Mouse (Mus musculus) regulatory T cell (primary cell): ENCODE results near the gene Grap2.

Experiments
- in situ Hi-C: fragments of 300-600 bp; cut with MboI, MseI; formaldehyde crosslinking; loops from one replicate; pipeline ENCODE4 v1.15.1; 2025; ENCODE audit warnings: high pct_unique_total_duplicates

The Grap2 gene

DNA sequence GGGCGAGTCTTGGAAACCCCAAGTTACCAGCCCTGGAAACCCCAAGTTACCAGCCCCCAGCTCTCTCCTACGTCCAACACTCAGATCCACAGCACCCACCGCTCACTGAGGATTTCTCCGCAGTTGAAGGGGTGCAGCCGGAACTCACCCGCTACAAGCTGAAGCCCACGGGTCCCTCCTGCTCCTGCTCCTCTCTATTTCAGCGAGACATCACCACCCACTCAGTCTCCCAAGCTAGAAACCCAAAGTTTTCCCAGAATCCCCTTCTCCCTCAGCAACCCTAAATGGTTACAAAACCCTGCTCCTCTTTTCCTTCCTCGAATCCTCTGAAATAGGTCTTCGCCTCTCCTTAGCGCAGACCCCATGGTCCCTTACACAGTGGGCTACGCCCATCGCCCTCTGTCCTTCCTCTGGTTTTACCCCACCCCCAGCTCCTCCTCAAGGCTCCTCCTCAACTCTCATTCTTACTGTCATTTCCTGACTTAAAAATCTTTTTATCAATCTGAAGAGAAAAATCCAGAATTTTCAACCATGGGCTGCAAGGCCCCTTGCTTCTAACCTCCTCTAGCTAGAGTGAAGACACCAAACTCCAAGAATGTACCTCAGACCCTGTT, 60.0 kb downstream of the Grap2 start:
- in situ Hi-C loops, result no loop called here

DNA sequence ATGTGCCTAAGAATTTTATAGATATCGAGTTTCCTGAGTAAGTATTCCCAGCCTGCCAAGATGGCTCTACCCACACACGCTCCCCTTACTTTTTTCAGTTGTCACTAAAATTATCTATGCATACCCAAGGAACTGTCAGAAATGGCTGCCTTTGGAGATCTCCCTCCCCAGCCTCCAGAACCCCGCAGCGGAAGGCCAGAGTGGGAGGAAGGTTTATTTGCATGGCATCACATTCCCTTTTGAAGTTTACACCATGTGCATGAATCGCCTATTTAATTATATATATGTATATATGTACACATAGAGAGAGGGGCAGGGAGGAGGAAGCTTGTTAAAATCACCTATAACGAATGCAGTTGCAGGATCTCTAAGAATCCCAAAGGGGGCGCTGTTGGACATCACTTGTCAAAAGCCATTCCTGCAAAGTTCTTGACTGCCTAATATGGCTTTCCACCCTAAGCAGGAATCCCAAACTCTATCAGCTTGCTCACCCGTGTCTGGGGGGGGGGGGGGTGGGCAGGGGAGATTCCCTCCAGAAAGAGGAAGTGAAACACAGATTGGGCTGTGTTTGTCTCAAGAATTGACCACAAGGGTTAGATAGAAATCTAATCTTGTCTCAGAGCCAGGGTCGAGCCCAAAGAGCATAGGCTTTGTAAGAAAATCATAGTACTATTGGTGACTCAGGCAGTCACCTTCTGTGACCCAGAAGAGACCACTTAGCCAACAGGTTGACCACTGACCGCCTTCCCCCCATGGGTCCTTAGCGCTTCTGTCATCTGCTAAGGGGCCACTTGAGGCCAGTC, 62.2 kb downstream of the Grap2 start:
- in situ Hi-C loops, result no loop called here

DNA sequence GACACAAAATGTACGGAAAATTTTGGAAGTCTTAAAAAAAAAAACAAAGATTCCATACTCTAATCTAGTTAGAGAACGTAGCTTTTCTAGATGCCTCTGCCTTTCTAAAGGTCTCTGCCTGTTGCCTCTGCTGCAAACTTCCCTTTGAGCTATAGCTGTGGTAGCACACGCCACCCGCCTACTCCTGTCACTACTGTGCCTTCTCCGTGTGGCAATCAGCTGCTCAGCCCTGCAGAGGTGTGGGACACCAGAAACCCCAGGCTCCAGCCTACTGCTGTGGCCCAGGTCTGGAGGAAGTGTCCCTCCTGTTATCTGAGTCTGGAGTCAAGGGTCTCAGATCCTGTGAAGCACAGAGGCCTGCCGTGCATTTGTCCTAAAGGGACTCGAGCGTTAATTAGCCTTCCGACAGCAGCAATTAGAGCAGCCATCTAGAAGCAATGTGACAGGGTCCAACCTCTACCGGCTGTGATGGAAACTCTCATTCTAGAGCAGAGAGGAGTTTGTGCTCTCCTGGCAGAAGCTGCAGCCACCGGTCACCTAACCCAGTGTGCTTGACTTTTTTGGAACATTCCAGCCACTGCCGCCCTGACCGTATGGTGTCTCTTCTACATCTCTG, 64.5 kb downstream of the Grap2 start:
- in situ Hi-C loops, result no loop called here

DNA sequence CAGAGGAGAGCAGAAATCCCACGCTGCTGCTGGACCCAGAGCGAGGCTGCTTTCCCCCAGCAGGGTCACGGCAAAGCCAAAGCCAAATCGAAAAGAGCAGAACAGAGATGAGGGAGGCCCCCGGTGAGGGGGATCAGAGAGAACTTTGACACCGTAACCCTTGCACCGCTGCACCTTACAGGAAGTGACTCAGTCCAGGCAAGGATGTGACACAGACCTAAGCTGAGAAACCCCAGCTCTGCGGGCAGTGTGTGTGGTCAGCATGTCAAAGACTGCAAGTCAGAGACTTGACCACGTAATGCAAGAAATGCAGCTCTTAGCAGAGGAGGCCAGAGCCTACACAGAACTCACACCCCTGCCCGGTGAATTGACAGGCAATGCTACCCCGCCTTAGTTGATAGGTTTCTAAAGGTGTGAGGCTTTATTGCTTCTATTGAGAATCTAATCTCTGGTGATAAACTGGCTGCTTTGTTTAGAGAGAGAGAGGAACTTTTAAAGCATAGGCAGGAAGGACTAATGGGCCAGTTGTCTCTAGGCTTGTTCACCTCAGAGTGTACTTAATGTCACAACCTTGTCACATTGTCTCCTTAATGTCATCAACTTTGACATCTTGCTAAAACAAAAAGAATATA, 66.8 kb downstream of the Grap2 start:
- in situ Hi-C loops, result no loop called here

DNA sequence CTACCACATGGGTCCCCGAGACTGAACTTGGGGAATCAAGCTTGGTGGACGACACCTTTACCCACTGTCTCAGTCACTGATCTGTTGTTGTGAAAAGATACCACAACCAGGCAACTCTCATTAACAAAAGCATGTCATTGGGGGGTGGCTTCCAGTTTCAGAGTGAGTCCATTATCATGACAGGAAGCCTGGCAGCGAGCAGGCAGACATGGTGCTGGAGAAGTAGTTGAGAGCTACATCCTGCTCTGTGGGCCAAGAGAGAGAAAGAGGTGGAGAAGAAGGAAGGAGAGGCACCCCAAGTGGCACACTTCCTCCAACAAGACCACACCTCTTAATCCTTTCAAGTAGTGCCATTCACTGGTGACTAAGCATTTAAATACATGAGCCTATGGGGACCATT, 67.5 kb downstream of the Grap2 start:
- in situ Hi-C loops, result no loop called here

DNA sequence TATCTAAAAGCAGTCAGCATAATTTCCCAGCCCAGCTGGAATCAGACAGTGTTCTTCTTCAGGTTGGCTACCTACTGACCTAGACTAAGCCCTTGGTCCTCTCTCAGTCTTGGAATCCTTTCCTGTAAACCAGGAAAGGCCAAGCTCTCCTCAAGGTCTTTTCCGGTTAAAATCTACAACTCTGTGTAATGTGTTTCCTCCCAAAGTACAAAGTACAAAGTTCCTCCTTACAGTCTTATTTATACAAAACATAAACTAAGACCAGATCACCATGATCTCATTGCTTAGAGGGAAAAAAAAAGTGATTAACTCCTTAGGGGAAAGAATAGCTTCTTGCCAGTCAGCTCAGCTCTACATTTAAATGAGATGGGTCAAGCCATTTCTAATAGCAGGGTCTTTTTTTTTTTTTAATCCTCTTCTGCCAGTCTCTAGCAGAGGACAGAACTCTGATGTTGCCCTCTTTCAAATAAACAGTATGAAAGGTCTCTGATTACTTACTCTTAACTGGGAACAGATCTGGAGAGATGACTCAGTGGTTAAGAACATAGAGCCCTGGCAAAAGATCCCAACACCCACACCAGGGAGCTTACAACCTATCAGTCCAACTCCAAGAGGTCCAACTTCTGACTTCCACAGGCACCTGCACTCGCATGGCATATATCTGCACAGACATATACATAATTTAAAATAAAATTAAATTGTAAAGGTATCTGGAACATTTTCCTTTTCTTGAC, 69.5 kb downstream of the Grap2 start:
- in situ Hi-C loops, result no loop called here

DNA sequence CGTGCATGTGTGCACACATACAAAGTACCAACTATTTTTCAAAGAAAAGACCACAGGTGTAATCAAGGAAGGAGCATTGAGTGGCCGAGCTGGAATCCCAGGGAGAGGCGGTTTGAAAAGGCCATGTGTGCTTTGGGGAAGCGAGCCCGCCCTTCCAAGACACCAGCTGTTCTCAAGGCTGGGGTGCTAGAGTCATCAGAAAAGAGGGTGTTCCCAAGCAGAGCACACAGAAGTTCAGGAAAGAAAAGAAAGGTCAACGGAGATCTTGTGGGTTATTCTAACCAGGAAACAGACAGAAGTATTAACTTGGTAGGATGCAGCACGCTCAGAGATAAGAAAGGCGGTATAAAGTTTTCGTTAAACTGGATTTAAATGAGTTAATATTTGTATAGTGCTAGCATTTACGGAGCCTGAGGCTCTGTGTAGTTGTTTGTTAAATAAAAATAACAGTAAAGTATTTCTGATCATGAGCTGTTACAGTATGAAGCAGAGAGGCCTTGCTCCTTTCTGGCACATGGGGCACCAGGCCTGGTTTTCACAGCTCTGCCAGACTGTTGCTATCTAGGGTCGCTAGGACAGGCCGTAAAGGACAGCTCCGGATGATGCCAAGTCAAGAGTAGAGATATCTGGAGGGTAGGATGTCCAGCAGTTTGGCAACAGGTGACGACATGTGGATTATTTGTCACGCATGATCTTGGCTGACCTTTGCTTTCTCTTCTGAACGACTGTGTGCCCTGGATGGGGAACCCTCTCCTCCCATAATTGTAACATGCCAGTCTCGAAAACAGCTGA, 72.8 kb downstream of the Grap2 start:
- in situ Hi-C loops, result no loop called here

DNA sequence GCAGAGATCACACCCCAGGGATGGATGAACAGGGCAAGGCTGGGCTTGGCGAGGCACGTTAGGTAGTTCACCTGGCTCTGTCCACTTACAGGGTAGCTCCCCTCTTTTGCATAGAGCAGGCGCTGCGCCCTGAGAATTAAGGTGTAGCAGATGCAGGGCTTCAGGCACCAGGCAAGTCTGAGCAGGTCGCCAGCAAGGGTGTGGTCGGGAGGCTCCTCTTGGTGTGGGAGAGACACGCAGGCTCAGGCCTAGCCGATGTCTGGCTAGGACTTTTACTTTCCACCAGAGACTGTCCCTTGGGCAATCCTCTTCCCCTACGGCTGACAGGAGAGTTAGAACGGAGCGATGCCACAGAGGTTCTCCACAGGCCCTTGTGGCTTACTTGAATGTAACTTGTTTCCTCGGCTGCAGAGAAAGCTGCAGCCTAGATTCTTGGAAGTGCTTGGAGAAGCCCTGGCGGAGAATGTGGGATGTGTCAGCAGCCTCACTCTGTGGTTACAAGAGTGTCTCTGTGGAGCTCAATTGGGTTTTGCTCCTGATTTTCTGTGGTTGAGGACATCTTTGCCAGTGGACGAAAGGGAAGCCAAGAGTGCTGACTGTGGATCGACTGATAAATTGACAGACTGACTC, 76.7 kb downstream of the Grap2 start:
- in situ Hi-C loops, result no loop called here

DNA sequence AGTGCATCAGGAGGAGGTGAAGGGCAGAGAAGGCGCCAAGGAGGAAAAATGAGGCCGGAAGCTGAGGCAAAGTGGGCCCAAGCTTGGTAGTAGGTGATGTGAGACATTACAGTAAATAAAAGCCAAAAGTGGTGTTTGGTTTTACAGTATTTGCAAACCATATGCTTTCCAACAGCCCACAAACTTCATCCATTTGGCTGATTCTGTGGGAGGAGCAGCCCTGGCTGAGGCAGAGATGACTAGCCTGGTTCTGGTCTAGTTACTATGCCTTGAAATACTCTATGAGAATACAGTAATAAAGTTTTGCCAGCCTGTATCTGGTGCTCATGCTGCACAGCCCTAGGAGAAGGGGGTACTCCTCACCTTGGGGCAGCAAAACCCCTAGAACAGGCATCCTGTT, 78.0 kb downstream of the Grap2 start:
- in situ Hi-C loops, result no loop called here

DNA sequence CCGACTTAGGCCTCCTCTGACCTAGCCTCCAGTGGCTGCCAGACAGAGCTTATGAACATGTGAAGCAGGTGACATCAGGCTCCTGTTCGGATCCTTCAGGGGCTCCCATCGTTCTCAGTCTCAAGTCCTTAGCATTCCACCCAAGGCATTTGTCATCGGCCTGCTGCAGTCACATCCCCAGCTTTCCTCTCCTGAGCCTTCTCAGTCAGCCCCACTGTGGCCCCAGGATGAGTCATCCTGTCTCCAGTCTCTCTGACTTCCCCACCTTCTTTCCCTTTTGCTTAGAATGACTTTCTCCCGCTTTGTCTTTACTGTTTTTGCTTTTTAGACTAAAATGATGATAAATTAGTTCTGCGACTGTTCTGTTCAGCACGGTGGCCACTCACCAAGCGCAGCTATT, 81.5 kb downstream of the Grap2 start:
- in situ Hi-C loops, result no loop called here

DNA sequence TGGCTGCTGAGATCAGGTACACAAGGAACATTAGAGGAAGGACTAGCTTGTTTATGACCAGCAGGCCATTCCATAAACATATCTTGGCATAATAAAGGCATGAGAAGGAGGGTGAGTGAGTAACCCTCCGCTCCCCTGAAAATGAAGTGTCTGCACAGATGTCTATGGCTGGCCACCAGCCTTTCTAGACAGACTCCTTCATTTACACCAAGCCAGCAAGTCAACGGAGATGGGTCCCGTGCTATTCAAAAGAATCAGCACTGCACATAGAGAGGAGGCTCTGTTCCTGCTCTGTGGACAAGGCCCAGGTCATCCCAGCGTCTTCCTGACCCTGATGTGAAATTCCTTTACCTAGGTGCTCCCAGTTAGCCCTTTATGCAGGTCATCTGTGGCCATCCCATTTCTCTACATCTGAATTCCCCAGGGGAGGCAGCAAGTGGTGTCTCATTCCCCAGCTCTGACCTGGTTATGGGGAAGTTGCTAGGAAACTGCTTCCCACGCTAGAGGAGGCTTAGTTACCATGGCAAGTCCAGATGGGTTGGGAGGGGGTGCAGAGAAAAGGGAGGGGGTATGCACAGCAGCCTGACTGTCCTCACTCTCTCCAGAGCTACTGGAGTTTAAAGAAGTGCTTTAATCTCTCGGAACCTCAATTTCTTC, 86.5 kb downstream of the Grap2 start:
- in situ Hi-C loops, result no loop called here

DNA sequence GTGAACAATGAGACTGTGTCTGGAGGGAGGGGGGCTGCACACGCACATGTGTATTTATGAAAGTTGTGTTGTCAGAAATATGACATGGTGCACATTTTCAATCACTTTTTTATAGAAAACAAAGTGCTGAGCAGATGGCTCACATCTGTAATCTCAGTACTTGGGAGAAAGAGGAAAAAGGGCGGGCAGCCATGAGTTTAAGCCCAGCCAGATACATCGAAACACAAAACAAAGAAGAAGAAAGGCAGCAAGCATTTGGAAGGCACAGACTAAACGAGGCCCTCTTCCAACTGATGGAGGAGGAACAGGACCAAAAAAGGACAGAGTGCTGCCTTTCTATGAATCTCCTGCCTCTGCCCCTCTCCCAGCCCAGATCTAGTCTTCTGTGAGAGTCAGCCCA, 88.6 kb downstream of the Grap2 start:
- in situ Hi-C loops, result loop anchor here (10.0 kb wide), 1 partner anchor 1086 kb away; no protein-coding TSS in a partner anchor

DNA sequence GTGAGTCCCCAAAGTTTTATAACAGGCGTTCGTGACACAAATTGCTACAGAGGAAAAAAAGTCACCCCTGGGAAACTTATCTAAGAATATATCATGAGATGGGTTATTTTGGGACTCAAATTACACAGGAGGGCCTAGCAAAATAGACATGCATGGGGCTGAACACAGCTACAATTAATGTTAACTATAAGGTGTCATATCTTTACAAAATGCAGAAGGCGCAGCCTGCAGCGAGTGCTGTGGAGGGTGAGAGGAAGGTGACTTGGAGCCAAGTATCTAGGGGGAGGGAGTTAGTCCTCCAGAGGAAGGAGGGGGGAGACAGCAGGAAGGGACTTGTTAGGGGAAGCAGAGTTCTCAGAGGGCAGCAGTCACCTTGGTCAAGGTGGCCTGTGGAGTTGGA, 92.0 kb downstream of the Grap2 start:
- in situ Hi-C loops, result loop anchor here (10.0 kb wide), 1 partner anchor 1090 kb away; no protein-coding TSS in a partner anchor

DNA sequence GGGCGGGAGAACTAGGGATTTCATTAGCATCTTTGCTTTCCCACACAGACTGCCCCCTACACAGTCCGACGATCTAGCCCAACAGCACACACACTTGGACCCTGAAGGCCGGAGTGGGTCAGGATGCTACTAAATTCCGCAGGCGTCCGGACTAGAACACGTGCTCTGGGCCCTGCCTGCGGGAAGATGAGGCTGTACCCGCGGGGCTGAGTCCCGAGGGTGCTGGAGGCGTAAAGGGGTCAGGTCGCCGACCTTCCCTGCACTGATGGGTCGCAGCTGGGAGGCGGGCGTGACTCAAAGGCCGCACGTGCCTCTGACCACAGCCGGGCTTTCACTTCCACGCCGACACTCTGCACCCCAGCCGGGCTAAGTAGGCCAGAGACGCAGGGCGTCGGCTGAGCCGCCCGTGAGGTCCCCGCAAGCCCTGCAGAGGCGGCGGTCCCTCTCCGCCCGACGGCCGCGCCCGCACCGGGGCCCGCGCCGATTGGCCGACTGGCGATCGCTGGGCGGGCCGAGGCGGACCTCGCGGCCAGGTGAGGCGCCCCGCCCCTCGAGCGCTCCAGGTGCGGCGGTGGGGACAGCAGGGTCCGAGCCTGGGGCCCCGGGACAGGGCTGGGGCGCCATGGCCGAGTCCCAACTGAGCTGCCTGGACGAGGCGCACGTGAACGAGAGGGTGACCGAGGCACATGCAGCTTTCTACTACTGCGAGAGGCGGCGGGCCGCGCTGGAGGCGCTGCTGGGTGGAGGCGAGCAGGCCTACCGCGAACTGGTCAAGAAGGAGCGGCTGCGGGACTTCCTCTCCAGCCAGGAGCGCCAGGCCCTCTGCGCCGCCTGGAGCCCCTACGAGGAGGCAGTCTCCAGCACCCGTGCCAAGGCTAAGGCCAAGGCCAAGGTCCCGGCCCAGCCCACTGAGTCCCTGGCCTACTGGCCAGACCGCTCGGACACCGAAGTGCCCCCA, 99.2 kb downstream of the Grap2 start, which contains the start of gene Fam83f:
Fam83f (plus strand) TSS at position 553 of the 958 bp plus-strand sequence.
- in situ Hi-C loops, result no loop called here

DNA sequence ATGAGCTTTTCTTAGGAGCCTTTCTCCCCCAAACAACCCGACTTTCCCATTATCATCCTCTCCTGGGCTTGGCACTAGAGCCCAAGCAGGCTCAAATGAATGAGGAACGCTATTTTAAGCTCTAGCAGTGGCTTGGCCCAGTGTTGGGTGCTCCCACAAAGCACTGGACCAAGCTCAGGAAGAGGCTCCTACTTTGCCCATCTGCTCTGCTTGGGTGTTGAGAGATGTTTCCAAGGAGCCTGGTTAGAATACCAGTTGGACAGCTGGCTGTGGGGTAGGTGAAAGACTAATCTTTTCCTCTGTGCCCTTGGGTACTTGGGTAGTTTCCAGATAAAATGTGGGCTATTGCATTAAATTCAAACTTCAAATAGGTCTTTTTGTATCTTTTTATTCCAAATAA, 100.4 kb downstream of the Grap2 start:
- in situ Hi-C loops, result no loop called here

DNA sequence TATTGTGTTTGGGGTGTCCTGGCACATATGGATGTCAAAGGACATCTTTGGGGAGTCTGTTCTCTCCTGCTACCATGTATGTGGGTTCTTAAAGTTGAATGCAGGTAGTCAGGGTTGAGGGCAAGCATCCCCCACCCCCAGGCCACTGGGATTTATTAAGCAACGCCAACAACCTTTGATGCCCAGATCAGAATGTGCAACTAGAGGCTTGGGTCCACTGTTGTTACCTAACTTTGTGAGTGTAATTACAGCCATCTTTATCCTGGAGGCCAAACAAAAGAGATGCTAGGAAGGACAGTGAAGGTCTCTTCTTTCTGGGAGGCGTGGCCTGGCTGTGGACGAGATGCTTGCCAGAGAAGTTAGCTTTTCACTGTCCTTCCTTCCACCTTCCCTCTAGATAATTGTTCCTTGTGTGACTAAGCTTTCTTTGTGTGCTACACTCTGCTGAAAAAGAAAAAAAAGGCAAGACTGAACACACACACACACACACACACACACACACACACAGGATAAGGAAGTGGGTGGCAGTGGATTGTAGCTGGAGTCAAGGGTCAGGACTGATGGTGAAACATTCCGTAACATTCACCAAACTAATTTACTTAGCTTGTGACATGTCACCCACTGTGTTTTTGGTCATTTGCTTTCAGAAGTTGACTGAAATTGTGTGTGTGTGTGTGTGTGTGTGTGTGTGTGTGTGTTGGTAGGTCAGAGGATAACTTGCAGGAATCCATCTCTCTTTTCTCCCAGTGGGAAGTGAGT, 101.1 kb downstream of the Grap2 start:
- in situ Hi-C loops, result no loop called here

DNA sequence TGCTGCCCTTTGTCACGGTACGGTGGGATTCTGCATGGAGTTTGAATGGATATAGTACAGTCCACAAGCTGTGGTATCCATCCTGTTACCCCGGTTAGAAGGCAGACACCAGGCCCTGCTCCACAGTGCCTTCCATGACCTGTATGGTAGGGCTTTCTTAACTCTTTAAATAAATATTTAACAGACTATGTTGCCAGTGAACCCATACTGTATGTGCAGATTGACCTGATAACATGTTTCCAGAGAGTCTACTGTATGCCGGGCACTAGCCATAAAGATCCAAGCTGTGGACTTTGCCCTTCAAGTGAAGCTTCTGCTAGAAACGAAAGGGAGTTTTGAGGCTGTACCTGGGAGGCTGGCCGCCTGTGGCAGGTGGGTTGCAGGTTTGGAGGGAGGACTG, 102.3 kb downstream of the Grap2 start:
- in situ Hi-C loops, result no loop called here
